ENCODE assay signal across 9 mouse cellular contexts in the genomic region with DNA sequence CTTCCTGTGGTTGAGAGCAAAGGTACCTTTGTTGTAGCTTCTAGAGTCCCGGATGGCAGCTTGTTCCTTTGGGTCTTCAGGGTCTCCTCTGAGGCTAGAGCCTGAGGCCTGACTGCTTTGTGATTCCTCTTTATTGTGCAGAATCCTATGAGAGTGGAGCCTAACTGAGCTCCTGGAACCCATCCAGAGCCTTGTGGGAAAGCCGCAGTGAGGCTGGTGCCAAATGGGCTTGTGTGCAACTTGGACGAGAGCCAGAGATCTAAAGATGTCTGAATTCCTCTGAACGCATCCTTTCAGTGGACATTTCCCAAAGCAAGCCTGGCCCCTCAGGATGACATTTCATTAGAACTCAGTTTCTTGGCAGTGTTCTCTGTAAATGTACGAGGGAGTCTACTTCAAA.
DNase-seq lines count a peak whose midpoint lies in the region; ATAC-seq lines count a peak whose summit lies in the region.
"Had no signal": no experiment of that assay in that cellular context is flagged by ENCODE, and none has a peak within 500 bp of the region (broad histone marks: within the 10 kb centered on the region; RNA-seq: fewer than 3 reads in every experiment).

No protein-coding gene starts in this region.

- 64% methylated on average over 5 of the region's 5 CpGs for WGBS in midbrain, embryonic 13.5 days
- 57% methylated on average over 5 of the region's 5 CpGs for WGBS in midbrain, embryonic 16.5 days

- peak; percentile 82 for ATAC-seq in midbrain, embryonic 13.5 days
- ATAC-seq in midbrain, embryonic 16.5 days = no peak

- H3K4me3 ChIP-seq in midbrain, embryonic 13.5 days (replicated peaks) = no peak overlapping the region
- no peak overlapping the region for H3K4me3 ChIP-seq in midbrain, embryonic 16.5 days (ENCODE audit: low read depth, low read length)
- H3K4me3 ChIP-seq: limb, embryonic 12.5 days had no signal

- H3K27ac ChIP-seq in midbrain, embryonic 13.5 days = peak overlapping the region; percentile 32; the same call in 1 of the 2 replicates
- H3K27ac ChIP-seq in midbrain, embryonic 16.5 days (ENCODE audit: low read length) = no peak overlapping the region; the same call in 1 of the 2 replicates
- H3K27ac ChIP-seq: limb, embryonic 12.5 days had no signal

- H3K9ac ChIP-seq in midbrain, embryonic 13.5 days (replicated peaks) = no peak overlapping the region
- no peak overlapping the region for H3K9ac ChIP-seq in midbrain, embryonic 16.5 days (ENCODE audit: low read depth, low read length)
- H3K9ac ChIP-seq: limb, embryonic 12.5 days had no signal

- H3K9me3 ChIP-seq in midbrain, embryonic 13.5 days = no peaks in the 10 kb centered on the region
- H3K9me3 ChIP-seq in midbrain, embryonic 16.5 days (replicated peaks; ENCODE audit: control insufficient read depth, low read length, poor library complexity, severe bottlenecking) = no peaks in the 10 kb centered on the region
- H3K9me3 ChIP-seq: limb, embryonic 12.5 days had no signal

- no peak overlapping the region for H3K4me2 ChIP-seq in midbrain, embryonic 13.5 days (replicated peaks)
- no peak overlapping the region for H3K4me2 ChIP-seq in midbrain, embryonic 16.5 days (ENCODE audit: low read length)
- H3K4me2 ChIP-seq: limb, embryonic 12.5 days had no signal

- DNase-seq in adrenal gland, adult 2 months = peak; percentile 31
- no peak for DNase-seq in adrenal gland, adult 8-10 months
- DNase-seq in frontal cortex, adult 2 months (ENCODE audit: extremely low spot score in 1 of 2, low spot score in 1 of 2) = peak; percentile 32 to 71
- DNase-seq in layer of hippocampus, postnatal 10 days (ENCODE audit: low spot score in 2 of 2) = peak; percentile 36 to 50
- peak; percentile 46 for DNase-seq in retina, postnatal 1 day
- no peak for DNase-seq in thymus, postnatal 10 days (ENCODE audit: low spot score in 2 of 2)

- H3K36me3 ChIP-seq in midbrain, embryonic 13.5 days = no peaks in the 10 kb centered on the region
- no peaks in the 10 kb centered on the region for H3K36me3 ChIP-seq in midbrain, embryonic 16.5 days (ENCODE audit: control insufficient read depth, insufficient read depth, low read length)
- H3K36me3 ChIP-seq: limb, embryonic 12.5 days had no signal

- H3K27me3 ChIP-seq in midbrain, embryonic 13.5 days = no peaks in the 10 kb centered on the region
- no peaks in the 10 kb centered on the region for H3K27me3 ChIP-seq in midbrain, embryonic 16.5 days (ENCODE audit: control insufficient read depth, insufficient read depth, low read depth, low read length)
- H3K27me3 ChIP-seq: limb, embryonic 12.5 days had no signal

- H3K4me1 ChIP-seq in midbrain, embryonic 13.5 days (replicated peaks) = no peaks in the 10 kb centered on the region
- H3K4me1 ChIP-seq in midbrain, embryonic 16.5 days (ENCODE audit: control insufficient read depth, insufficient read depth, low read length) = no peaks in the 10 kb centered on the region
- H3K4me1 ChIP-seq: limb, embryonic 12.5 days had no signal

Comparison
In these comparisons a context has a peak if more than half of its experiments do, and no peak if none do; other contexts are left out.
1. DNase-seq: peak in adrenal gland, adult 2 months (single experiment), frontal cortex, adult 2 months (2 of 2), layer of hippocampus, postnatal 10 days (2 of 2) and retina, postnatal 1 day (single experiment); none in adrenal gland, adult 8-10 months (single experiment) and thymus, postnatal 10 days (0 of 2).